Mouse (Mus musculus) lung, embryonic 15.5 days (tissue): ENCODE results near the gene Racgap1. TPM values are rescaled to one million over a fixed set of nuclear protein-coding genes. Genes with fewer than 3 reads are reported as not detected.

Source experiments
- ATAC-seq: fragments of 200-750 bp; cut with Nextera tagmentation; 2 replicates; pipeline ENCODE4 v1.8.0; 2017; ENCODE audit warnings: moderate number of reproducible peaks, borderline replicate concordance; ENCODE audit not compliant: low FRiP score, low TSS enrichment; ENCODE audit errors: extremely low read depth
- H3K27ac ChIP-seq: fragments of 300-500 bp; sonication (generic); 2 replicates; pipeline ENCODE4 v1.5.1; 2015; ENCODE audit warnings: moderate library complexity, mild to moderate bottlenecking, inconsistent platforms
- H3K27me3 ChIP-seq: fragments of 300-500 bp; sonication (generic); 2 replicates; pipeline ENCODE4 v1.6.1; 2015; ENCODE audit warnings: inconsistent platforms
- H3K36me3 ChIP-seq: fragments of 300-500 bp; sonication (generic); 2 replicates; pipeline ENCODE4 v1.6.1; 2015; ENCODE audit warnings: inconsistent platforms
- H3K4me1 ChIP-seq: fragments of 300-500 bp; sonication (generic); 2 replicates; pipeline ENCODE4 v1.6.1; 2015; ENCODE audit warnings: inconsistent platforms
- H3K4me2 ChIP-seq: fragments of 300-500 bp; sonication (generic); 2 replicates; pipeline ENCODE4 v1.6.1; 2015; ENCODE audit warnings: inconsistent platforms, mild to moderate bottlenecking, moderate library complexity
- H3K4me3 ChIP-seq: fragments of 300-500 bp; sonication (generic); 2 replicates; pipeline ENCODE4 v1.5.1; 2015; ENCODE audit warnings: mild to moderate bottlenecking, inconsistent platforms
- H3K9ac ChIP-seq: fragments of 300-500 bp; sonication (generic); 2 replicates; pipeline ENCODE4 v1.6.1; 2015; ENCODE audit warnings: inconsistent platforms
- H3K9me3 ChIP-seq: fragments of 300-500 bp; sonication (generic); 2 replicates; pipeline ENCODE4 v1.6.1; 2016; ENCODE audit warnings: inconsistent platforms
- WGBS: fragments of 180-500 bp; shearing (Covaris S2); methylation state at CpG from one replicate; pipeline ENCODE4 v1.1.7; 2015; 5-methylcytosine and 5-hydroxymethylcytosine counted together
- polyA plus RNA-seq: library from polyadenylated mRNA; unstranded; fragments of >200 nt; fragmentation: Nextera tagmentation; extraction: Ambion mirVana; gene quantifications from 2 replicates; pipeline ENCODE4 v1.2.1, GENCODE M21; 2015

Racgap1 gene
- polyA plus RNA-seq, result 174 and 186 TPM in 2 replicates

GRCm38 (mm10) chr15:99651163-99651872, at the start of gene Racgap1:
TSS of gene Racgap1 (minus strand) at chr15:99651656.
- ATAC-seq, result peak; percentile 94
- H3K27me3 ChIP-seq, result peaks cover 32% of the 10 kb centered on the region

GRCm38 (mm10) chr15:99700219-99701106, 49.0 kb upstream of the Racgap1 start:
- no peak for ATAC-seq
- Histone ChIP-seq H3K4me2 (no peak overlapping the region), H3K9ac (no peak overlapping the region), H3K27me3 (peaks cover 6% of the 10 kb centered on the region), H3K27ac (no peak overlapping the region), H3K4me1 (peaks cover 23% of the 10 kb centered on the region), H3K4me3 (no peak overlapping the region), H3K36me3 (peaks cover 11% of the 10 kb centered on the region), H3K9me3 (no peaks in the 10 kb centered on the region)
- WGBS, result 85% methylated on average over 18 of the region's 18 CpGs

More at GRCm38 (mm10) chr15:99651163-99651872, at the start of gene Racgap1:
- H3K4me2 ChIP-seq, result peak within 1 kb of the TSS; percentile 77
- peaks cover 45% of the 10 kb centered on the region for H3K4me1 ChIP-seq
- peak within 1 kb of the TSS; percentile 82 for H3K4me3 ChIP-seq
- peak within 1 kb of the TSS; percentile 43; the same call in 1 of the 2 replicates for H3K27ac ChIP-seq
- H3K36me3 ChIP-seq, result no peaks in the 10 kb centered on the region
- under 1% methylated on average over 55 of the region's 68 CpGs for WGBS
- peak within 1 kb of the TSS; percentile 81 for H3K9ac ChIP-seq
- no peaks in the 10 kb centered on the region for H3K9me3 ChIP-seq

- WGBS, result 80% methylated on average over 10 of the region's 10 CpGs
- Histone ChIP-seq H3K9ac (no peak overlapping the region), H3K27me3 (peaks cover 6% of the 10 kb centered on the region), H3K27ac (no peak overlapping the region), H3K9me3 (no peaks in the 10 kb centered on the region), H3K4me2 (no peak overlapping the region), H3K36me3 (peaks cover 7% of the 10 kb centered on the region; the same call in 1 of the 2 replicates), H3K4me3 (no peak overlapping the region), H3K4me1 (peaks cover 23% of the 10 kb centered on the region)
- ATAC-seq, result no peak
Measured at GRCm38 (mm10) chr15:99699715-99700114, 48.3 kb upstream of the Racgap1 start.

GRCm38 (mm10) chr15:99698533-99699085, 47.2 kb upstream of the Racgap1 start:
- Histone ChIP-seq H3K9me3 (no peaks in the 10 kb centered on the region), H3K4me2 (no peak overlapping the region), H3K27ac (no peak overlapping the region), H3K4me1 (peaks cover 15% of the 10 kb centered on the region), H3K9ac (no peak overlapping the region), H3K36me3 (no peaks in the 10 kb centered on the region), H3K27me3 (peaks cover 6% of the 10 kb centered on the region), H3K4me3 (no peak overlapping the region)
- 31% methylated on average over 20 of the region's 20 CpGs for WGBS
- ATAC-seq, result no peak

- ATAC-seq, result no peak
- Histone ChIP-seq H3K9ac (no peak overlapping the region), H3K4me1 (peaks cover 6% of the 10 kb centered on the region), H3K4me3 (no peak overlapping the region), H3K36me3 (no peaks in the 10 kb centered on the region), H3K4me2 (no peak overlapping the region), H3K27ac (no peak overlapping the region), H3K27me3 (peaks cover 11% of the 10 kb centered on the region), H3K9me3 (no peaks in the 10 kb centered on the region)
- WGBS, result 14% methylated on average over 2 of the region's 2 CpGs
Measured at GRCm38 (mm10) chr15:99697309-99697708, 45.9 kb upstream of the Racgap1 start.

- no peaks in the 10 kb centered on the region for H3K9me3 ChIP-seq
- no peak overlapping the region for H3K4me2 ChIP-seq
- 38% methylated on average over 9 of the region's 9 CpGs for WGBS
- no peak overlapping the region for H3K9ac ChIP-seq
- H3K4me1 ChIP-seq, result no peaks in the 10 kb centered on the region
- no peak for ATAC-seq
- H3K4me3 ChIP-seq, result no peak overlapping the region
- H3K27ac ChIP-seq, result no peak overlapping the region
- H3K36me3 ChIP-seq, result no peaks in the 10 kb centered on the region
- H3K27me3 ChIP-seq, result peaks cover 23% of the 10 kb centered on the region
Measured at GRCm38 (mm10) chr15:99691976-99692375, 40.5 kb upstream of the Racgap1 start.

GRCm38 (mm10) chr15:99690924-99691323, 39.5 kb upstream of the Racgap1 start:
- whole genome bisulfite sequencing, result 20% methylated on average over 4 of the region's 4 CpGs
- Histone ChIP-seq H3K27ac (no peak overlapping the region), H3K9me3 (no peaks in the 10 kb centered on the region), H3K4me1 (no peaks in the 10 kb centered on the region), H3K4me3 (no peak overlapping the region), H3K36me3 (no peaks in the 10 kb centered on the region), H3K9ac (no peak overlapping the region), H3K4me2 (no peak overlapping the region), H3K27me3 (peaks cover 17% of the 10 kb centered on the region; the same call in 1 of the 2 replicates)
- ATAC-seq, result no peak

- Histone ChIP-seq H3K4me2 (no peak overlapping the region), H3K4me1 (no peaks in the 10 kb centered on the region), H3K4me3 (no peak overlapping the region), H3K9ac (no peak overlapping the region), H3K27ac (no peak overlapping the region), H3K36me3 (no peaks in the 10 kb centered on the region), H3K9me3 (no peaks in the 10 kb centered on the region), H3K27me3 (peaks cover 17% of the 10 kb centered on the region; the same call in 1 of the 2 replicates)
- peak; percentile 23; the same call in 1 of the 2 replicates for ATAC-seq
- WGBS, result 2% methylated on average over 4 of the region's 4 CpGs
Measured at GRCm38 (mm10) chr15:99688712-99689111, 37.3 kb upstream of the Racgap1 start.

- H3K4me2 ChIP-seq, result no peak overlapping the region
- H3K4me1 ChIP-seq, result no peaks in the 10 kb centered on the region
- H3K27me3 ChIP-seq, result no peaks in the 10 kb centered on the region; the same call in 1 of the 2 replicates
- 90% methylated on average over 5 of the region's 5 CpGs for WGBS
- no peak for ATAC-seq
- no peak overlapping the region for H3K27ac ChIP-seq
- H3K4me3 ChIP-seq, result no peak overlapping the region
- no peak overlapping the region for H3K9ac ChIP-seq
- no peaks in the 10 kb centered on the region for H3K9me3 ChIP-seq
- H3K36me3 ChIP-seq, result no peaks in the 10 kb centered on the region
Measured at GRCm38 (mm10) chr15:99684156-99684555, 32.7 kb upstream of the Racgap1 start.

GRCm38 (mm10) chr15:99682880-99683279, 31.4 kb upstream of the Racgap1 start:
- H3K27me3 ChIP-seq, result peaks cover 4% of the 10 kb centered on the region; the same call in 1 of the 2 replicates
- H3K4me1 ChIP-seq, result peaks cover 8% of the 10 kb centered on the region; the same call in 1 of the 2 replicates
- 91% methylated on average over 7 of the region's 7 CpGs for WGBS
- ATAC-seq, result no peak
- no peak overlapping the region for H3K9ac ChIP-seq
- no peak overlapping the region for H3K27ac ChIP-seq
- H3K9me3 ChIP-seq, result no peaks in the 10 kb centered on the region
- H3K36me3 ChIP-seq, result no peaks in the 10 kb centered on the region
- H3K4me3 ChIP-seq, result no peak overlapping the region
- H3K4me2 ChIP-seq, result no peak overlapping the region

- 51% methylated on average over 7 of the region's 7 CpGs for WGBS
Measured at GRCm38 (mm10) chr15:99679008-99679407, 27.6 kb upstream of the Racgap1 start.

More at GRCm38 (mm10) chr15:99679008-99679407, 27.6 kb upstream of the Racgap1 start:
- Histone ChIP-seq H3K27me3 (peaks cover 4% of the 10 kb centered on the region; the same call in 1 of the 2 replicates), H3K9ac (no peak overlapping the region), H3K4me2 (no peak overlapping the region), H3K27ac (no peak overlapping the region), H3K9me3 (no peaks in the 10 kb centered on the region), H3K36me3 (no peaks in the 10 kb centered on the region), H3K4me1 (peaks cover 13% of the 10 kb centered on the region), H3K4me3 (no peak overlapping the region)
- no peak for ATAC-seq
